8 mouse cellular contexts compared by ENCODE assay signal in the genomic region with DNA sequence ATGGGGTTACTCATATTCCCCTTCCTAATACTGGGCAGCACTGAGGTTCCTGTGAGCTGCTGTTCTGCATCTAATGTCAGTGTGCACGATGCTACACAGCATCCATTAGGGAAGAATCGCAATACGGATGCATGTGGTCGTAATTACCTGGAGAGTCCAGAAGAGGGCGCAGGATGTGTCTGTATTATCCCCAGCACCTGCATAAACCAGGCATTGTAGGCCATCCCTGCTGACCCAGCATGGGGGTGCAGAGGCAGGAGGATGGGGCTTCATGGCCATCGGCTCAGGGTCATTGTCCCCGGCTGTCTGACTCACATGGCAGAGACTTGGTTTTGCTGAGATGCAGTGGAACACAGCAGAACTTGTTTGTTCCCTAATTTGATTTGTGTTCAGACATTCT. TPM values are rescaled to one million over a fixed set of nuclear protein-coding genes. Genes with fewer than 3 reads are reported as not detected.
DNase-seq lines count a peak whose midpoint lies in the region; ATAC-seq and TF ChIP-seq lines count a peak whose summit lies in the region.

No protein-coding gene starts in this region.

- H3K27me3 ChIP-seq in liver, postnatal 0 days (ENCODE audit: insufficient read depth, low read length), result no peaks in the 10 kb centered on the region

- no peak overlapping the region for H3K9ac ChIP-seq in ES-E14 (ENCODE audit: insufficient read depth, low read depth, low read length, poor library complexity, severe bottlenecking)
- H3K9ac ChIP-seq in liver, postnatal 0 days (replicated peaks), result no peak overlapping the region

- H3K4me1 ChIP-seq in ES-E14 (ENCODE audit: control insufficient read depth in 2 of 2, insufficient read depth in 2 of 2, low read length in 2 of 2, poor library complexity in 1 of 2), result peaks cover 5 to 13% of the 10 kb centered on the region in 2 experiments
- H3K4me1 ChIP-seq in liver, postnatal 0 days (ENCODE audit: insufficient read depth), result peaks cover 28% of the 10 kb centered on the region

- 18% methylated on average over 7 of the region's 7 CpGs for WGBS in liver, postnatal 0 days (ENCODE audit: insufficient replicate concordance)

- H3K27ac ChIP-seq in ES-E14 (ENCODE audit: insufficient read depth, low read depth, low read length, poor library complexity, severe bottlenecking), result no peak overlapping the region
- peak overlapping the region; percentile 38; the same call in 1 of the 2 replicates for H3K27ac ChIP-seq in gastrocnemius, adult 2 months
- H3K27ac ChIP-seq in liver, postnatal 0 days (ENCODE audit: low read depth), result peak overlapping the region; percentile 31; the same call in 1 of the 2 replicates

- peak; percentile 1; the same call in 1 of the 2 replicates for ATAC-seq in liver, postnatal 0 days
- ATAC-seq in neutrophil, adult 5-6 weeks (ENCODE audit: extremely low read depth, insufficient number of reproducible peaks, low FRiP score, poor library complexity, severe bottlenecking), result peak; percentile 47; the same call in 1 of the 2 replicates

- no peak for TF ChIP-seq EP300 in liver, postnatal 0 days (IDR thresholded peaks at IDR 0.05; ENCODE audit: low read depth)

- DNase-seq in 3134 (ENCODE audit: extremely low read depth, insufficient read length, low spot score) (peak; percentile 52), ES-E14 (ENCODE audit: low read depth, low spot score) (peak; percentile 70)
- DNase-seq in cerebellum, adult 9-11 months, result peak; percentile 82
- DNase-seq in gastrocnemius, adult 2 months, result peak; percentile 76
- DNase-seq in kidney, postnatal 14 days, result peak; percentile 84
- peak; percentile 77 for DNase-seq in liver, postnatal 0 days
- DNase-seq in thymus, postnatal 14 days, result peak; percentile 77

- no peak overlapping the region for H3K4me2 ChIP-seq in liver, postnatal 0 days (ENCODE audit: low read depth, low read length)

- peaks cover 5% of the 10 kb centered on the region; the same call in 1 of the 2 replicates for H3K36me3 ChIP-seq in ES-E14 (ENCODE audit: control insufficient read depth, insufficient read depth, low read length, poor library complexity, severe bottlenecking)
- peaks cover 17% of the 10 kb centered on the region; the same call in 1 of the 2 replicates for H3K36me3 ChIP-seq in liver, postnatal 0 days (replicated peaks; ENCODE audit: insufficient read depth, low read length)

- intact Hi-C loops in gastrocnemius, adult 2 months (cut with DNase I), result loop anchor here (1.0 kb wide), 1 partner anchor 67 kb away; no protein-coding TSS in a partner anchor

- H3K4me3 ChIP-seq in ES-E14 (ENCODE audit: insufficient read depth in 1 of 2, low read depth in 1 of 2, low read length in 2 of 2, poor library complexity in 1 of 2, severe bottlenecking in 1 of 2), result no peak overlapping the region
- peak overlapping the region; percentile 17; the same call in 1 of the 2 replicates for H3K4me3 ChIP-seq in gastrocnemius, adult 2 months
- H3K4me3 ChIP-seq in liver, postnatal 0 days (ENCODE audit: low read depth, low read length), result no peak overlapping the region

- H3K9me3 ChIP-seq in ES-E14 (ENCODE audit: control insufficient read depth, insufficient read depth, low read depth, low read length), result no peaks in the 10 kb centered on the region
- H3K9me3 ChIP-seq in liver, postnatal 0 days (ENCODE audit: low read length), result no peaks in the 10 kb centered on the region

- peak; percentile 88 for TF ChIP-seq CTCF in gastrocnemius, adult 2 months (IDR thresholded peaks at IDR 0.05)
- peak; percentile 95 for TF ChIP-seq CTCF in liver, postnatal 0 days (IDR thresholded peaks at IDR 0.05; ENCODE audit: low read depth)

- in situ Hi-C loops in ES-E14 (cut with MboI; ENCODE audit: low sequenced_read_pairs in 2 of 2, unreplicated experiment in 2 of 2), result no loop called here

TF ChIP-seq in ES-E14, 5 proteins besides CTCF, POLR2A, EP300 and RAD21:
- TF ChIP-seq HCFC1 (IDR thresholded peaks at IDR 0.05; ENCODE audit: borderline replicate concordance, insufficient read depth, low read length) (no peak), ZC3H11A (IDR thresholded peaks at IDR 0.05; ENCODE audit: borderline replicate concordance, low read depth, low read length) (0 out of 2 replicates have a peak, but pooled peaks have one; percentile 5), MAFK (IDR thresholded peaks at IDR 0.05; ENCODE audit: insufficient read depth, low read depth, low read length) (peak; percentile 46; the same call in 1 of the 2 replicates), CHD2 (IDR thresholded peaks at IDR 0.05; ENCODE audit: low read depth, low read length) (no peak)

RNA-seq across cellular contexts. Expression of a gene that starts 3.6 kb away (rescaled TPM):
- 133 and 135 TPM in 2 replicates for total RNA-seq in ES-E14 (2012; rRNA removed)
- 100 to 1,000 TPM; 483 to 898 TPM for total RNA-seq in gastrocnemius, adult 2 months (2021)
- polyA plus RNA-seq in liver, postnatal 0 days (2015; fragmentation: Nextera tagmentation; extraction: Ambion mirVana), result 312 and 329 TPM in 2 replicates
- total RNA-seq in neutrophil, adult 5-6 weeks (2017), result 71.8 and 72.5 TPM in 2 replicates

RNA-seq across cellular contexts. Expression of a gene that starts 22.1 kb away (rescaled TPM):
- total RNA-seq in ES-E14 (2012; rRNA removed), result 31.1 and 48.9 TPM in 2 replicates
- total RNA-seq in gastrocnemius, adult 2 months (2021), result 10 to 100 TPM; 20.0 to 23.7 TPM
- polyA plus RNA-seq in liver, postnatal 0 days (2015; fragmentation: Nextera tagmentation; extraction: Ambion mirVana), result 13.2 and 15.8 TPM in 2 replicates
- total RNA-seq in neutrophil, adult 5-6 weeks (2017), result 47.8 TPM in 2 replicates

RNA-seq across cellular contexts. Expression of a gene that starts 45.6 kb away (rescaled TPM):
- 1.4 and 1.5 TPM in 2 replicates for total RNA-seq in ES-E14 (2012; rRNA removed)
- total RNA-seq in gastrocnemius, adult 2 months (2021), result 1 to 10 TPM; 1.5 to 4.7 TPM
- polyA plus RNA-seq in liver, postnatal 0 days (2015; fragmentation: Nextera tagmentation; extraction: Ambion mirVana), result 14.1 and 14.6 TPM in 2 replicates
- total RNA-seq in neutrophil, adult 5-6 weeks (2017), result not detected in 2 replicates

RNA-seq across cellular contexts. Expression of a gene that starts 58.5 kb away (rescaled TPM):
- total RNA-seq in ES-E14 (2012; rRNA removed), result 0.94 and 1.7 TPM in 2 replicates
- total RNA-seq in gastrocnemius, adult 2 months (2021), result 100 to 1,000 TPM in 1 of 2 experiments, 10 to 100 TPM in 1; 77.0 to 273 TPM
- polyA plus RNA-seq in liver, postnatal 0 days (2015; fragmentation: Nextera tagmentation; extraction: Ambion mirVana), result 1.9 and 2.1 TPM in 2 replicates
- total RNA-seq in neutrophil, adult 5-6 weeks (2017), result 8.4 and 9.3 TPM in 2 replicates
